Mouse (Mus musculus): ENCODE data around the gene Psors1c2. TPM values are rescaled to one million over a fixed set of nuclear protein-coding genes. Genes with fewer than 3 reads are reported as not detected.
A peak's percentile ranks its signal among the peaks of the same experiment; 100 is the strongest.
"Not testable (repeated sequence)": the region's sequence is repeated elsewhere in the genome, so short reads cannot be mapped to it uniquely, and the experiment has no call there.

The Psors1c2 gene
- 1 to 10 TPM in 1 of 2 experiments, under 1 TPM in 1; 0.79 to 2.5 TPM for total RNA-seq (2021)

GRCm38 (mm10) chr17:35532901-35533300 lies at the start of gene Psors1c2:
TSS of gene Psors1c2 (plus strand) at chr17:35533201.
- intact Hi-C loops (cut with DNase I), result no loop called here
- no peak for DNase-seq (ENCODE audit: low spot score in 2 of 2)

GRCm38 (mm10) chr17:35484066-35484465 lies 48.9 kb upstream of the Psors1c2 start:
- DNase-seq (ENCODE audit: low spot score in 2 of 2), result peak; percentile 23 to 24
- intact Hi-C loops (cut with DNase I), result no loop called here

GRCm38 (mm10) chr17:35485702-35486101 lies 47.3 kb upstream of the Psors1c2 start:
- intact Hi-C loops (cut with DNase I), result no loop called here

GRCm38 (mm10) chr17:35486726-35487125 lies 46.3 kb upstream of the Psors1c2 start:
- no peak for DNase-seq (ENCODE audit: low spot score in 2 of 2)
- intact Hi-C loops (cut with DNase I), result no loop called here

More at GRCm38 (mm10) chr17:35485702-35486101, 47.3 kb upstream of the Psors1c2 start:
- DNase-seq (ENCODE audit: low spot score in 2 of 2), result no peak

- intact Hi-C loops (cut with DNase I), result no loop called here
- DNase-seq (ENCODE audit: low spot score in 2 of 2), result no peak
Measured at GRCm38 (mm10) chr17:35488041-35488440, 45.0 kb upstream of the Psors1c2 start.

- DNase-seq (ENCODE audit: low spot score in 2 of 2), result no peak
- intact Hi-C loops (cut with DNase I), result no loop called here
Measured at GRCm38 (mm10) chr17:35490320-35490719, 42.7 kb upstream of the Psors1c2 start.

GRCm38 (mm10) chr17:35497124-35497523 lies 35.9 kb upstream of the Psors1c2 start:
- intact Hi-C loops (cut with DNase I), result no loop called here
- DNase-seq (ENCODE audit: low spot score in 2 of 2), result no peak

GRCm38 (mm10) chr17:35502226-35502625 lies 30.8 kb upstream of the Psors1c2 start:
- no peak for DNase-seq (ENCODE audit: low spot score in 2 of 2)
- intact Hi-C loops (cut with DNase I), result no loop called here

GRCm38 (mm10) chr17:35502762-35503161 lies 30.2 kb upstream of the Psors1c2 start:
- no peak for DNase-seq (ENCODE audit: low spot score in 2 of 2)
- intact Hi-C loops (cut with DNase I), result no loop called here

GRCm38 (mm10) chr17:35503849-35504248 lies 29.2 kb upstream of the Psors1c2 start:
- intact Hi-C loops (cut with DNase I), result no loop called here
- no peak for DNase-seq (ENCODE audit: low spot score in 2 of 2)

GRCm38 (mm10) chr17:35504628-35505481 lies 28.1 kb upstream of the Psors1c2 start:
- intact Hi-C loops (cut with DNase I), result no loop called here
- DNase-seq (ENCODE audit: low spot score in 2 of 2), result no peak

- DNase-seq (ENCODE audit: low spot score in 2 of 2), result no peak
- intact Hi-C loops (cut with DNase I), result no loop called here
Measured at GRCm38 (mm10) chr17:35505776-35506175, 27.2 kb upstream of the Psors1c2 start, which contains the start of gene Pou5f1. TSS of gene Pou5f1 (plus strand) at chr17:35506018.

GRCm38 (mm10) chr17:35506881-35507280 lies 26.1 kb upstream of the Psors1c2 start:
- intact Hi-C loops (cut with DNase I), result no loop called here
- DNase-seq (ENCODE audit: low spot score in 2 of 2), result no peak

GRCm38 (mm10) chr17:35507556-35508260 lies 25.3 kb upstream of the Psors1c2 start:
- intact Hi-C loops (cut with DNase I), result no loop called here
- no peak for DNase-seq (ENCODE audit: low spot score in 2 of 2)

GRCm38 (mm10) chr17:35508279-35508678 lies 24.7 kb upstream of the Psors1c2 start:
- DNase-seq (ENCODE audit: low spot score in 2 of 2); intact Hi-C loops (cut with DNase I): not testable (repeated sequence)

GRCm38 (mm10) chr17:35509284-35509683 lies 23.7 kb upstream of the Psors1c2 start:
- intact Hi-C loops (cut with DNase I), result no loop called here
- peak in 1 of 2 experiments; percentile 19 for DNase-seq (ENCODE audit: low spot score in 2 of 2)

- DNase-seq (ENCODE audit: low spot score in 2 of 2), result no peak
- intact Hi-C loops (cut with DNase I), result no loop called here
Measured at GRCm38 (mm10) chr17:35512916-35513626, 19.9 kb upstream of the Psors1c2 start.

GRCm38 (mm10) chr17:35513886-35514285 lies 19.1 kb upstream of the Psors1c2 start:
- DNase-seq (ENCODE audit: low spot score in 2 of 2), result peak in 1 of 2 experiments; percentile 34
- intact Hi-C loops (cut with DNase I), result no loop called here

- DNase-seq (ENCODE audit: low spot score in 2 of 2), result no peak
- intact Hi-C loops (cut with DNase I), result no loop called here
Measured at GRCm38 (mm10) chr17:35514756-35515155, 18.2 kb upstream of the Psors1c2 start.
